Mouse (Mus musculus) neural tube, embryonic 10.5 days (tissue): ENCODE results near the gene BC048671.

Experiments used
- DNase-seq: peaks from one replicate; pipeline ENCODE4 v3.0.0-alpha.2; 2017; ENCODE audit warnings: low spot score; ENCODE audit errors: extremely low spot score

The BC048671 gene

DNA sequence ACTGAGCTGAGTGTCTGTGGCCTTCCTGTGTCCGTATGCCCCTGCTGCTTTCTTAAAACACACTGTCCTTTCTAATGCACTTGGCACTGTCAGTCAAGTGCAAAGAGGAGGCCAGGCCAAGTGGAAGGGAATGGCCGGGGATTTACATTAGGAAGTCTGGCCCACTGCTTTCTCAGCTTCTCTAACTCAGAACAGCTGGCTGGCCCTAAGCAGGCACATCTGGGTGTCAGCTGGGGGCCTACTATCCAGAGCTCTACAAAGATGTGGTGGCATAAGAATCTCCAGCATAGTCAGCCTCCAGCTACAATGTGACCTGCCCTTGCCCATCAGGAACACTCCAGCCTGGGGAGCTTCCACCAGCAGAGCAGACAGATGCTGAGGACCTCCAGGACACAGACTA, 49.0 kb downstream of the BC048671 start:
- DNase-seq = no peak
